Mouse (Mus musculus): ENCODE measurements around the gene 1700007K13Rik.
"Not testable (repeated sequence)": the region's sequence is repeated elsewhere in the genome, so short reads cannot be mapped to it uniquely, and the experiment has no call there.

Gene 1700007K13Rik

GRCm38 (mm10) chr2:28465836-28466518 is at the start of gene 1700007K13Rik:
Gene 1700007K13Rik (minus strand): TSS chr2:28466332.
- no peak for DNase-seq (ENCODE audit: extremely low read depth, low read depth)

DNA sequence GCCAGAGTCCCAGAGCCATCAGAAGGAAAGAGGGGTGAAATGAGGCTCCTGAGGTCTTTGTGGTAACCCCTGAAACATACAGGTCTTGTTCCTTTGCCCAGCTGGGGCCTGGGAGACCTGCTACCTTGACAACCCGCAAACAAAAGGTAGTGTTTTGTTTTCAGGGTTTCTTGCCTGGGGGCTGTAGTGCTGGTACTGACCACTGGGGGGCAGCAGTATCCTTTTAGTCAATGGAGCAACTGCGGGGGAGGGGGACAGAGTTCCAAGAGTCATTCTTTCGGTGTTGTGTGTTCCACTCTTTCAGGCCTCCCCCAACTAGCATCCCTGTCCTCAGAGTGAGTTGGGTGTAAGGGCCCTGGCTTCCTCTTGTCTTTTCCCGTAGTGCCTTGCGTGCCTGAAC is 48.4 kb upstream of the 1700007K13Rik start:
- no peak for DNase-seq (ENCODE audit: extremely low read depth, low read depth)

- DNase-seq (ENCODE audit: extremely low read depth, low read depth), result no peak
Observed at GRCm38 (mm10) chr2:28513431-28514370, 47.6 kb upstream of the 1700007K13Rik start.

DNA sequence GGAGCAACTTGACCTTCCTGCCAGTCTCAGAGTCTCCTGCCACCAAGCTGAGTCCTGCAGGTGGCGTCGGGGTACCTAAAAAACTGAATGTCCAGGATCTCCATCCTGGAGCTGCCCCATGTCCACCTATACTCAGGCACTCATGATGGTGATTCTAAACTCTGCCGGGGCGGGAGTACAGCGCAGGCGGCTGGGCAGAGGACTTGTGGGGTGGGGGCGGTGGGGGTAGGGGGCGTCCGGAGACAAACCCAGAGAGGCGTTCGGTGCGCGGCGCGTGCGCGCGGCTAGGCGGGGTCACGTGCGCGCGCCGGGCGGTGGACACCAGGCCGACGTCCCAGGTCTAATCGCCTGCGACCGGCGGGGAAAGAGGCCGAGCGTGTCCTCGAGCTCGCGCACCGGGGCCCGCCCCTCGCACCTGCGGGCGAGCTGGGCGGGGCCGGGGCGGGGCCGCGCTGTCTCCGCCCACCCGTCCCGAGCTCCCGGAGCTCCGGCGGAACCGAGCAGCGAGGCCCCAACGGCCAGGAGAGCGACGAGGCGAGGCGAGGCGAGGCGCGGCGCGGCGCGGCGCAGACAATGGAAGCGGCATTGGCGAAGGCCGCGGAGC is 46.8 kb upstream of the 1700007K13Rik start, which contains the start of gene Ralgds:
TSS of gene Ralgds (plus strand) at position 328 of the 604 bp plus-strand sequence.
- DNase-seq (ENCODE audit: extremely low read depth, low read depth), result no peak

- not testable (repeated sequence) for DNase-seq (ENCODE audit: extremely low read depth, low read depth)
Observed at GRCm38 (mm10) chr2:28511600-28511999, 45.5 kb upstream of the 1700007K13Rik start.

- no peak for DNase-seq (ENCODE audit: extremely low read depth, low read depth)
Observed at GRCm38 (mm10) chr2:28506291-28506690, 40.2 kb upstream of the 1700007K13Rik start.

GRCm38 (mm10) chr2:28505795-28506194 is 39.7 kb upstream of the 1700007K13Rik start, which contains the start of gene Gm10134:
Gene Gm10134 (plus strand): TSS chr2:28506095.
- no peak for DNase-seq (ENCODE audit: extremely low read depth, low read depth)

DNA sequence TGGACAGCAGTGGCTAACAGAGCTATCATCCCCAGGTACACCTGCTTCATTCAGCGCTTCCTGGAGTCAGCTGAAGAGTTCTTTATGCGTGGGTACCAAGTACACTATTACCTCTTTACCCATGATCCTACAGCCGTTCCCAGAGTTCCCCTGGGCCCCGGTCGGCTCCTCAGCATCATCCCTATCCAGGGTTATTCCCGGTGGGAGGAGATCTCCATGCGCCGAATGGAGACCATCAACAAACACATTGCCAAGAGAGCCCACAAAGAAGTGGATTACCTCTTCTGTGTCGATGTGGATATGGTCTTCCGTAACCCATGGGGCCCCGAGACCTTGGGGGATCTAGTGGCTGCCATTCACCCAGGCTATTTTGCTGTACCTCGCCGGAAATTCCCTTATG is 38.5 kb upstream of the 1700007K13Rik start:
- no peak for DNase-seq (ENCODE audit: extremely low read depth, low read depth)

DNA sequence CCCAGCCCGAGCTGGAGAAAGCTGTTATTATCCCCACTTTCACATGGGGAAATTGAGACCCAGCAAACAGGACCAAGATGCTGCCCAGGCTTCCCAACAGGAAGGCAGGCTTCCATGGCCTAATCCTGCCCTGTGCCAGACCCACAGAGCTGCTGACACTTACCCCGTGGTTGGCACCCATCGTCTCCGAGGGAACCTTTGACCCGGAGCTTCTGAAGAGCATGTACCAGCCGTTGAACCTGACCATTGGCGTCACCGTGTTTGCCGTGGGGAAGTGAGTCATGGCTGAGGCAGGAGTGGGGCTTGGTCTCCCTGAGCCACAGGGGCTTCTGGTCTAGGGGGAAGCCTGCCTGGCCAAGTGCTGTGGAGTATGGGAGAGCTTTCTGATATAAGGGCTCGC is 36.9 kb upstream of the 1700007K13Rik start:
- DNase-seq (ENCODE audit: extremely low read depth, low read depth), result no peak

- DNase-seq (ENCODE audit: extremely low read depth, low read depth), result no peak
Observed at GRCm38 (mm10) chr2:28498431-28498830, 32.3 kb upstream of the 1700007K13Rik start.

- no peak for DNase-seq (ENCODE audit: extremely low read depth, low read depth)
Observed at GRCm38 (mm10) chr2:28497561-28497960, 31.4 kb upstream of the 1700007K13Rik start.

GRCm38 (mm10) chr2:28496671-28497070 is 30.5 kb upstream of the 1700007K13Rik start, which contains the start of gene Gbgt1:
Gene Gbgt1 (plus strand): TSS chr2:28496891.
- DNase-seq (ENCODE audit: extremely low read depth, low read depth), result no peak

DNA sequence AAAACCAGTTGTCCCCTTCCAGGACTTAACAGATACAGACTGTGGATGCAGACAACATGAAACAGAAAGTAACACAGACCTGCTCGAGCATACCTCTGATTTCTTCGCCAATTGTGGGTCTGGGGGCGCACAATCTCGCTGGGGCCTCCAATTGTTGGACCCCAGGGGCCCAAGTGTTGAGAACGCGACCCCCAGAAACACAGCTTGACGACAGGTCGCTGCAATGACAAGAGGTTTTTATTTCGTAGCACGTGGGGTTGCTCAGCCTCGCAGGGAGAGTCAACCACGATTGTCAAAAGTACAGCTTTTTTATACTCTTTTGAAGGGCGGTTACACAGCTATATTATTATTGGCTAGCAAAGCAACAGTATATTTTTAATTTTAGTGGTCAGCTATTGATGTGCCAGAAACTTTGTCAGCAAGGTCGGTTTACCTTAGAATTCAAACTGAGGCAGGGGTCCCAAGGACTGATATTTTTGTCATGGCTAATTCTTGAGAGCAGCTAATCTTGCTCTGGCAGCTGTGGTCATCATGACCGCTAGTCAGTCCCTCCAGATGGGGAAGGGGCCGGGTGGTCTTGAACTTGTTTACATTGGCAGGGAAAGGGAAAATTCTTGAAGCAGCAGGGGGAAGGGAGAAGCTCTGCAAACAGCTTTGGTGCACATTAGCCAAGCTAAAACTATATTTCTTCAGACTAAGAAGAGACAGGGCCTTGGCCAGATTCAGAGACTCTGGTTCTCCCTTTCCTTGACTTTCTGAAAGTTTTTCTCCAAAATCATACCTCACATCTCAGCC is 29.9 kb upstream of the 1700007K13Rik start:
- DNase-seq (ENCODE audit: extremely low read depth, low read depth), result no peak

DNA sequence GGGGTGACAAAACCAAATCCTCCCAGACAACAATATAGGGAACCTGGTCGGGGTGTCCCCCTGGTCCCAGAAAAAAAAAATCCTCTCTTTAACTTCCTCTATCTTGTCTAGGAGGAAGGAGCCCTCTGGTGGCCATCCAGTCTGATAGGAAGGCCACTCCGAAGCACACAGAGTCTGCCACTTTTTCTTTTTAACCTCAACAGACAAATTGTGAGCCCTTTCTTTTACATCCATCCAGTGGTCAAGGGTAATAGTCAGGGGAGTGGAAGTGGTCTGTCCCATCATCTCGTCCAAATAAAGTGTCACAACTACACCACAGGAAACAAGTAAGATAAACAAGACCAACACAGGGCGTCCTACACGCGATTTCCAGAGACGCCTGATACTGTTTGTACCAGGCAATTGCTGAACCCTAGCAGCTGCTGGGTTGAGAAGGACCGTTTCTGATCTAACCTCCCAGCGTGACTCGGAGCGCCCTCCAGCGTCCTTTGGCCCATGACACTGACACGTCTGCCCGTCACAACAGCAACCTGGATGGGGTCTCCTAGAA is 29.1 kb upstream of the 1700007K13Rik start:
- peak; percentile 74 for DNase-seq (ENCODE audit: extremely low read depth, low read depth)

GRCm38 (mm10) chr2:28494521-28494920 is 28.4 kb upstream of the 1700007K13Rik start:
- no peak for DNase-seq (ENCODE audit: extremely low read depth, low read depth)

DNA sequence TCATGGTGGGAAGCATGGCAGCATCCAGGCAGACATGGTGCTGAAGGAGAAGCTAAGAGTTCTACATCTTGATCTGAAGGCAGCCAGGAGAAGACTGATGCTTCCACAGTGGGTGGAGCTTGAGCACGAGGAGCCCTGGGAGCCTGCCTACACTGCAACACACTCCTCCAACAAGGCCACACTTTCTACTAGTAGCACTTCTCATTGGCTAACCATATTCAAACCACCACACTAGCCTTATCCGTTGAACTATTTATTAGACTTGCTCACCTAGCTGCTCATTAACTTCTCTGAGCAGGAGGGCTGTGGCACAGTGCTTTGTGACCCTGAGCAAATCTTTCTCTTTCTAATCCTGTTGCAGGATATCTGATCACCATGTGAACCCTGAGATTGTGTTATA is 17.7 kb upstream of the 1700007K13Rik start:
- DNase-seq (ENCODE audit: extremely low read depth, low read depth), result no peak

GRCm38 (mm10) chr2:28479208-28480204 is 13.4 kb upstream of the 1700007K13Rik start:
- no peak for DNase-seq (ENCODE audit: extremely low read depth, low read depth)

DNA sequence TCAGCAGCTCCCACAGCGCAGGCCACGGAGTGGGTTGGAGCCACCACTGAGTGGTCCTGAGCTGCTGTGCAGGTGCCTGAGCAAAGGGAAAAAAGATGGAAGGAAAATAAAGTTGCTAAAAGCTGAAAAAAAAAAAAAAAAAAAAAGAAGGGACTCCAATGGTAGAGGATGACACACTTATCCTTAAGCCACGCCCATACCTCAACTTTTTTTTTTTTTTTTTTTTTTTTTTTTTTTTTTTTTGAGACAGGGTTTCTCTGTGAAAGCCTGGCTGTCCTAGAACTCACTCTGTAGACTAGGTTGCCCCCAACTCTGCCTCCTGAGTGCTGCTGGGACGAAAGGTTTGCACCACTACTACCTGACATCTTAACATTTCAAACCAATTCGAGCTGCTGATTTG is 11.9 kb upstream of the 1700007K13Rik start:
- DNase-seq (ENCODE audit: extremely low read depth, low read depth), result not testable (repeated sequence)

DNA sequence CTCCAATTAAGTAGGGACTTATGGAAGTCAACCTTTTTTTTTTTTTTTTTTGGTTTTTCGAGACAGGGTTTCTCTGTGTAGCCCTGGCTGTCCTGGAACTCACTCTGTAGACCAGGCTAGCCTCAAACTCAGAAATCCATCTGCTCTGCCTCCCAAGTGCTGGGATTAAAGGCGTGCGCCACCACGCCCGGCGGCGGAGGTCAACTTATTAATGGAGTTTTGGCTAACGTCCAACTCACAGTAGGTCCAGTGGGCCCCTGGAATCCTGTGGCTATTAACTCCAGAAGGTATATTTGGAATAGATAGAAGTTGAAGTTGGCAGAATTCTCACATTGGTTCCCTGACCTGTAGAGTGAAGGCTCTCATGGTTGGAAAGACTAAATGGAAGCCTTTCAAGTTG is 5.9 kb upstream of the 1700007K13Rik start:
- not testable (repeated sequence) for DNase-seq (ENCODE audit: extremely low read depth, low read depth)
